16 mouse cellular contexts compared by ENCODE assay signal in genomic region chr11:61964611-61965010, GRCm38 (mm10).
"Had no signal": no experiment of that assay in that cellular context is flagged by ENCODE, and none has a peak within 500 bp of the region (broad histone marks: within the 10 kb centered on the region; RNA-seq: fewer than 3 reads in every experiment).

No protein-coding gene starts in this region.

- H3K4me3 ChIP-seq: limb, embryonic 13.5 days; megakaryocyte, embryonic 14.5 days; midbrain, embryonic 15.5 days; neural tube, embryonic 13.5 days had no signal

- H3K27ac ChIP-seq: hindbrain, postnatal 0 days; kidney, postnatal 0 days; limb, embryonic 13.5 days; liver, embryonic 14.5 days; macrophage; midbrain, embryonic 15.5 days; neural tube, embryonic 13.5 days had no signal

- DNase-seq: kidney, adult 11 months; kidney, adult 9 months; kidney, postnatal 36 days; left cerebral cortex, postnatal 4 days; lung, embryonic 14.5 days; lung, postnatal 14 days; retina, postnatal 1 day; thymus, postnatal 4 days had no signal

- ATAC-seq: hindbrain, postnatal 0 days; midbrain, embryonic 15.5 days had no signal
